Mouse (Mus musculus) 3T3-L1 (cell line): ENCODE measurements around the gene Uprt.

Experiments
- DNase-seq: peaks from one replicate; pipeline ENCODE4 v3.0.0-alpha.2; 2015; ENCODE audit warnings: low read depth, low spot score

The Uprt gene

DNA sequence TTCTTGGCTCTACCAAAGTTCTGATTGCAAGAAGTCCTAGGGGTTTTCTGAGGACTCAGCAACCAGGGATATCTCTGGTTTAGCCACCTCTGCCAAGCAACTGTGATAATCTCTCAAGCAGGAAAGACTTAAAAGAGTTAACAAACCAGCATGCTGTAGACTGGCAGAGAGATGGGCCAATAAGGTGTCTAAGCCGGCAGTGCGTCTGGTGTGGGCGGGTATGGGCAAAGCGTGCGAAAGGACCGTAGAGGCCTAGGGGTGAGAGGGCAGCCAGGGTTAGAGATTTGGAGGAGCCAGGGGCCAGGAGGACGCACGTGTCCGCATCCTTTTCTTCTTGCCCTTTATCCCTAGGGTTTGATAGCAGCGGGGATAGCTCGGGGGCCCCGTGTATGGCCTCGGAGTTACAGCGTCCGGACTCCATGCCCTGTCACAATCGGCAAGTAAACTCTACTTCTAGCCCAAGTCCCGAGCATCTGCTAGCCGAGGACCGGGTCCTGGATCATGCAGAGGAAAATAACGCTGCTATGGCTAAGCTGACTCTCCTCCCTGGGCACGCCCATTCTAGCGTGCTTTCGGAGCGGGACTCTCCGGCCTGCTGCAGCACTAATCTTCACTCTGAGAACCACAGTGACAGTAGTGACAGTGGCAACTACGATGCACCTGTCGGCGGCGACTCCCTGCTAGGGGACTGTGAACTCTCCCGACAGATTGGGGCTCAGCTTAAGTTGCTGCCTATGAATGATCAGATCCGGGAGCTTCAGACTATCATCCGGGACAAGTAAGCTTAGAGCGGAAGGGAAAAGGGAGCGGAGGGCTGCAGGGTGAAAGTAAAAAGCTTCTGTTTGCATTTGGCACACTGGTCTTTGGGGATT lies at the start of gene Uprt:
Gene Uprt (plus strand): TSS at position 247 of the 872 bp plus-strand sequence.
- DNase-seq, result peak; percentile 89

DNA sequence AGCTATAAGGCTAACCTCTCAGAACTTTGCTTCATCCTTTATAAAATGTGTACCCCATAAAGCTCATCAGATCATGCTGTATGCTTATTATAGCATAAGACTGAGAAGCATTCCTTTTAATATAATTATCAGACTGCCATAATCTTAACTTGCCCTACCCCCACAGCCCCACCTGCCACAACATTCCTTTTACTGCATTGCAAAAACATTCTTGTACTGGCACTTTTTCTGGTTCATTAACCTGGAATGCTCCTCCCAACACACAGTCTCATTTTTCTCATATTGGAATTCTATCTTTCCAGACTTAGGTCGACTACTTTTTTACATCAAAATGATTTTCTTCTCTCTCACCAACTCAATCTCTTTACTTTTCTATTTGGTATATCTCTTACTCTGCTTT lies 49.2 kb upstream of the Uprt start:
- DNase-seq, result no peak

GRCm38 (mm10) chrX:104452433-104452832 lies 30.2 kb upstream of the Uprt start:
- DNase-seq, result no peak

GRCm38 (mm10) chrX:104461755-104462154 lies 20.9 kb upstream of the Uprt start:
- peak; percentile 92 for DNase-seq

GRCm38 (mm10) chrX:104464376-104464775 lies 18.2 kb upstream of the Uprt start:
- DNase-seq, result no peak

GRCm38 (mm10) chrX:104478041-104478440 lies 4.6 kb upstream of the Uprt start:
- DNase-seq, result no peak

- peak; percentile 60 for DNase-seq
Measured at GRCm38 (mm10) chrX:104483444-104483808, 808 bp downstream of the Uprt start.

- DNase-seq, result no peak
Measured at GRCm38 (mm10) chrX:104485596-104485995, 3.0 kb downstream of the Uprt start.

DNA sequence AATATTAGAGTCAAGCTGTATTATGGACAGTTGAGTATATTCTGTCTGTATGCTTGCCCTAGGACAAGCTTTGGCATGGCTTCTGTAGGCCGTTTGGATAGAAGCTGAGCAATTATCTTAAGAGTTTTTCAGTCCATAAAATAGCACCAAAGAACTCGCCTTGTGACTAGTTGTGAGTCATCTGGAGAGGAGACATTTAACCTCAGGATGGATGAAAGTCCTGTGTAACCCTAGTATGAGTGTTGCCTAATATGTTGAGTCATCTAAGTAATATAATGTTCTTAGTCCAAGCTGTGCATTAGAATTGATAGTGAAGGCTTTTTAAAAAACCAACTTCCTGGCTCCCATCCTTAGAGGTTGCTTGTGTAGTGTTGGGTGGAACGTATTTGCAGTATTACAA lies 5.4 kb downstream of the Uprt start:
- peak; percentile 78 for DNase-seq

DNA sequence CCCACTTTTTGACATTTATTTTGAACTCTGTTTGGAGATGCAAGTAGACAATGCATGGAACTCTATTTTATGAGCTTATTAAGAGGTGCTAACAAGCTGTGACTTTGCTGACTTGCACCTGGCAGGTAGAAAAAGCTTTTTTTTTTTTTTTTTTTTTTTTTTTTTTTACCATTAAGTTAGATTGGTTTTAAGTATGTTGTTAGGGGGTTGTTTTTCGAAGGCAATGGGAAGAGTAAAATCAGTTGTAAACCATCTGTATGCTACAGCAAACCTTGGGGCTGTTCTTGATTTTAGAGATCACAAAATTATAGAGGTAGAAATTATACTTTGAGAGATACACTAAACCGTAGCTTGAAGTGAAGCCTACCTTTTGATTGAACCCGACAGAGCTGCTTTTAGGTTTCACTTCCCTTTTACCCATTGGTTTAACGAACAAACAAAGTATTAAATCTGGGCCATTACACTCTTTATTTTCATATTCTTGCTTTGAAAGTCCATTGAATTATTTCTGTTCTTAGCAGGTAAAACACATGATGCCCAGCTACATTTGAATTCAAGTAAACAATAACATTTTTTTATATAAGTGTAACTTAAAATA lies 6.4 kb downstream of the Uprt start:
- no peak for DNase-seq

GRCm38 (mm10) chrX:104489626-104490355 lies 7.2 kb downstream of the Uprt start:
- no peak for DNase-seq

DNA sequence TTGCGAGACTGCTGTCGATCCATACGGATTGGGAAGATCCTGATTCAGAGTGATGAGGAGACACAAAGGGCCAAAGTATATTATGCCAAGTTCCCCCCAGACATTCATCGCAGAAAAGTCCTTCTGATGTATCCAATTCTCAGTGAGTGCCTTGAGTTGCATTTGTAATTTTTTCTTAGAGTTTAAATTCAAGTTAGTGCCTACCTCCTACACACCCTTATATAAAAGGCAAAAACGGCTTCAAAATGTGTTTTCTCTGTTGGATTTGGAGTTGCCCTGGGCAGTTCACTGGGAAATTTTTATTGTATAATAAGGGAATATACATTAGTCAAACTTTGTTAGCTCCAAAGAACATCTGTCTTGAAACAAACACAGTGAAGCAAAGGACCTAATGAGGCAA lies 19.1 kb downstream of the Uprt start:
- DNase-seq, result no peak

GRCm38 (mm10) chrX:104542635-104543034 lies 60.0 kb downstream of the Uprt start:
- DNase-seq, result no peak

GRCm38 (mm10) chrX:104543919-104544595 lies 61.4 kb downstream of the Uprt start:
- DNase-seq, result no peak

DNA sequence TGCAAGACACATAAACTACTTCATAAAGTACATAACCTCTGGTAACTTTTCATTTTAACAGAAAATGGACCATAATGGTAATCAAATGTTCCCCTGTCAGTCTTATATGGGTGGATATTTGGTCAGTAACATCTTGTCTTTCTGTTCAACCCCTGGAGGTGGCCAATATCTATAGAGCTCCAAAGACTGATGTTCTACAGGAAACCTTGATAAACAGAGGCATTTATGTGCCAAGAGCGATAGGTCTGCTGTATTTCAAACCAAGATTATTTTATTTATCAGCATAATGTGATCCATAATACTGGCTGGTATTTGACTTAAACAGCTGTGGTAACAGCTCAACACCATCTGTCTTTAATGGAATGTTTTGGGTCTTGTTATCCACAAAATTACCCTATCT lies 62.7 kb downstream of the Uprt start:
- no peak for DNase-seq
